Mouse (Mus musculus) T-cell, adult 66 days (primary cell): ENCODE results near the gene Vmn1r226. TPM values are rescaled to one million over a fixed set of nuclear protein-coding genes. Genes with fewer than 3 reads are reported as not detected.

ENCODE experiments used
- total RNA-seq, 2 experiments: library from RNA; stranded (reverse); gene quantifications; 3 replicates in 1 of 2; 4 replicates in 1 of 2; pipeline ENCODE4 v1.2.4; 2023

The Vmn1r226 gene
- not detected for total RNA-seq

GRCm38 (mm10) chr17:20682543-20682942, at the start of gene Vmn1r226:
TSS of gene Vmn1r226 (plus strand) at chr17:20682843.

GRCm38 (mm10) chr17:20729543-20729942, 46.9 kb downstream of the Vmn1r226 start, which contains the start of gene Vmn1r227:
TSS of gene Vmn1r227 (plus strand) at chr17:20729843.

Other genes with a start within 250 kb of the Vmn1r226 start
- under 1 TPM in 1 of 2 experiments, not detected in 1; 0.12 TPM for gene Vmn2r108, start 201.5 kb upstream of the Vmn1r226 start, total RNA-seq
- gene Vmn1r225, start 184.7 kb upstream of the Vmn1r226 start, total RNA-seq, result not detected
- gene Vmn2r109, start 118.1 kb upstream of the Vmn1r226 start, total RNA-seq, result not detected
- not detected for gene Vmn2r110, start 86.4 kb upstream of the Vmn1r226 start, total RNA-seq
- not detected for gene Fpr-rs3, start 58.0 kb upstream of the Vmn1r226 start, total RNA-seq
- not detected for gene Vmn1r227, start 47.0 kb downstream of the Vmn1r226 start, total RNA-seq
- gene Vmn1r228, start 103.3 kb downstream of the Vmn1r226 start, total RNA-seq, result not detected
- under 1 TPM in 1 of 2 experiments, not detected in 1; 0.09 TPM for gene Vmn1r229, start 128.7 kb downstream of the Vmn1r226 start, total RNA-seq
- gene Vmn1r230, start 157.6 kb downstream of the Vmn1r226 start, total RNA-seq, result not detected
- gene Vmn1r231, start 222.2 kb downstream of the Vmn1r226 start, total RNA-seq, result not detected
- not detected for gene Vmn1r232, start 236.9 kb downstream of the Vmn1r226 start, total RNA-seq